Mouse (Mus musculus) right cerebral cortex, adult 18-20 months (tissue): Measurements from ENCODE around the gene Mrpl48.

ENCODE experiments used
- DNase-seq: peaks from one replicate; pipeline ENCODE4 v3.0.0; 2022; ENCODE audit warnings: mixed read lengths

Mrpl48 gene

DNA sequence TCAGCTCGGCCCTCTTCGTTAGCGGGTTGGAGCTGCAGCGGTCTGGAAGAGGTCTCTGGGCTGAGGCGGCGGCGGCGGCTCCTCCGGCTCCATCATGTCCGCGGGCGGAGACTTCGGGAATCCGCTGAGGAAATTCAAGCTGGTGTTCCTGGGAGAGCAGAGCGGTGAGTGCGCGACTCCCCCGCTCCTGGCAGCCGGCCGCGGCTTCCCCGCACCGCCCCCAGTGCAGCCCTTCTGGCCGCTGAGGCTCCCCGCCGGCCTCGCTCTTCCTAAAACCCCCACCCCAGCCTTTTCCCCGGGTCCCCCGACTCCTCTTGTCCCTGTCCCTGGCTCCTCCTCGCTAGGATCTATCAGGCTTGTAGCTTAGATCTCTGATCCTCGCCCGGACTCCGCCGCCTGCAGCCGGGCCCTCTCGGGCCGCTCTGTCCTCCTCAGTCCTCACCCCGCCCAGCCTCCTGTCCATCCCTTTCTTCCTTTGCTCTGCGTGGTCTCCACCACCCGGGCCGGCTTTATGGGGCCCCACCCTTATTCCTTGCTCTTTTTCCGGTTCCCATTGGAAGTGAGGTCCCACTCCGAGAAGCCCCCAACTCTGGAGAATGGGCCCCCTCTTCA lies at the start of gene Mrpl48:
Mrpl48 (minus strand) TSS at position 172 of the 612 bp plus-strand sequence.
- DNase-seq = peak; percentile 72

DNA sequence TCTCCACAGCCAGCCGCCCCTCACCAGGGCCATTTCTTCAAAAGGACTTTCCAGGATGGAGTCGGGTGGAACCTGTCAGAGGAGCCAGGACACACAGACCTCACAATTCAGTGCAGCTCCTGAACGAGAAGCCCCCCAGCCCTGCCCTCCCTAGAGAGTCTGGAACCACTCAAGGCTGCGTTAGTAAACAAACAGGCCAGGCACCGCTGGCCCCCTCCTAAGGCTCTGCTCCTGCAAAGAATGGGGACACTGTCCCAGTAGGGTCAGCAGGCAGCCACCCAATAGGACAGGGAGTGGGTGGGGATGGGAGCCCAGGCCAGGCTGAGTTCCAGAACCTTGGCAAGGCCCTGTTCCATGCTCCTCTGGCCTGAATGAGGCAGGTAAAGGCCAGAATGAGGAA lies 48.6 kb upstream of the Mrpl48 start:
- DNase-seq = peak; percentile 70

DNA sequence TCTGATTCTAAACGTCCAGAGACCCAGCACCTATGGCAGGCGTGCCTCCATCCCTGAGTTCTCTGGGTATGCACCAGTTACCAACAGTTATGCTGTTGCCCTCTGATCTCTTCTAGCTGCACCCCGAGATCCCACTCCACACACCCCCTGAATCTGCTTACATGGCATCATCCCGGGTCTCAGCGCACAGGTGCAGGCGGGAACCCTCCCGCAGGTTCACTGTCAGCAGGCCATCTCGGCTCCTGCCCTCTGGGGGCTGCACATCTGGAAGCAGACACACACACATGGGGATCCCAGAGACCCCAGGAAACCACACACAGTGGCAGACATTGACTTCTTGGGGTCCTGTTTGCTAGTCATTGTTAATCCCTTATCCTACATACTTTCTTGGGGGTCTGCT lies 46.3 kb upstream of the Mrpl48 start:
- DNase-seq = no peak

DNA sequence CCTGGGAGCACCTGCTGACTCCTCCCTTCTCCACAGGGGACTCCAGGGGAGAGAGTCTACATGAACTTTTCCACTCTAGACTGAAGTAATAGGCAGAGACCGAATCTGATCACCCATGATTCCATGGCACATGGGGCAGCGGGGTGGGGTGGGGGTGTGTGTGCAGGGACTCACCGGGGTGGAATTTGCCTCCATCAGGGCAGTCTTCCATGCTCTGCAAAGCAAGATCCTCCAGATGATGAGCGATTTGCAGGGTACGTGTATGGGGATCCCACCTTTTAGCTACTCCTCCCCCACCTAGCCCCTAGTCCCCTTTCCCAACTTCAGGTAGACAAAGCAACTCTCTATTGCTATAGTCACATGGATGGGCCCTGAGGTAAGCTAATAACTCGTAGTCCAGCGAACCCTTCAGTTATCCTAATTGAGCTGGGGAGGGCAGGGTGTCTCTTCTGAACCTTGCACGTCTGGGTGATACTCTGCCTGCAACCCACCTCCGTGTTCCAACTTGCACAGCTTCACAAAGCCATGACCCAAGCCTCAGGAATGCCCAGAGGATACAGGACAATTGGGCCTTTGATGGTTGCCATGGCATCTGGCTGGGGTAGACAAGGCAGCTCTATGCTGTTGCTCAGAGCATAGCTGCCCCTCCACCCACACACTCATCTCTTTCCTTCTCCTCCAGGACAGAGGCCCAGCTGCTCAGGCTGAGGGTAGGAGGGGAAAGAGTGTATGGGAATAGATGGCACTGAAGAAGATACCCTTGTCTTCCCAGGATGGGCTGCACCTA lies 45.6 kb upstream of the Mrpl48 start:
- peak; percentile 69 for DNase-seq

- no peak for DNase-seq
Observed at GRCm38 (mm10) chr7:100651011-100651410, 42.9 kb upstream of the Mrpl48 start.

GRCm38 (mm10) chr7:100650421-100650820 lies 42.3 kb upstream of the Mrpl48 start:
- DNase-seq = no peak

DNA sequence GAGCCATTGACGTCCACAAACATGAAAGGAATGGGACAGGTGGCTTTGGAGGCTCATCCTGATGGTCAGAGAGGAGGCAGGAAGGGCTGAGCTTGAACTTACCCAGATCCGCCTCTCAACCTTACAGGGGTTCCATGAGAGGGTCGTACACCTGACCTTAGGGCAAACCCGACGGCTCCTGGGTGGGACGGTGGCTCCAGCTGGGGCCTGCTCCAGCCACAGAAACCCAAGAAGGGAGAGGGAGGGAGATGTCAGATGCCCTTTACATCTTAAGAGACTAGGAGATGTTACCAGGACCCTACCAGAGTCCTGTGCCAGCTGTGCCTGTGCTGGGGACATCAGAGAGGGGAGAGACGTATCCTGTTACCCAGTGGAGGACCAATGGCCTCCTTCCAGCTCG lies 41.7 kb upstream of the Mrpl48 start:
- no peak for DNase-seq

DNA sequence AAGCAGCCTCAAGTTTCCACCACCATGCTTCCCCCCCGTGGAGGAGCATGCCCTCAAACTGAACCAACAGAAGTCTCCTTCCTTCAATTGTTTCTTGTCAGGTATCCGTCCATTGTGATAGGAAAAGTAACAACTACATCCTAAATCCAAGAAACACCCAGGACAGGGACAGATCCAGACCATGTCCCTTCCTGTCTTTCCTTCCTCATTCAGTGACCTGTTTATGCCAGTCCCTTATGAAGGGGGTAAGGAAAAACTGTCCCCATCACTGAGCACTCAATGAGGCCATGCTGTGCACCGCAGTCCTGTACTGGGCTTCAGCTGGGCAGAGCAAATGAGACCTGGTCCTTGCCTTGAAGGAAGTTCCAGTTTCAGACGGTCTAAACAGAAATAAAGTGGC lies 41.0 kb upstream of the Mrpl48 start:
- DNase-seq = no peak

- peak; percentile 71 for DNase-seq
Observed at GRCm38 (mm10) chr7:100645147-100645546, 37.0 kb upstream of the Mrpl48 start.

DNA sequence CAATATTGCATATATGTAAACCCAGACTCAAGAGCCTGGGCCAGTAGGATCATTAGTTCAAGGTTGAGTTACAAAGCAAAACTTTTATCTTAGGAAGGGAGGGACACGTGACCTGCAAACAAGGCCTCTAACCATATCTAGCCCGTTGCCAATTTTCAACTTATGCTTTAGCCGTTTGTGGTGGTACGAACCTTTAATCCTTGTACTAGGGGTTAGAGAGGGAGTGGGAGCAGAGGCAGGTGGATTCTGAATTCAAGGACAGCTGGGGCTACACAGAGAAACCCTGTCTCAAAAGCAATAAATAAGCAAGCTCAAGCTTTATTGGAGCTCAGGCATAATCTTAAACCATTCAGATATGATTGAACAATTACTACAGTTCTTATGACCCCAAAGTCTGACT lies 34.3 kb upstream of the Mrpl48 start:
- DNase-seq = no peak

GRCm38 (mm10) chr7:100637657-100638056 lies 29.6 kb upstream of the Mrpl48 start:
- DNase-seq = no peak

DNA sequence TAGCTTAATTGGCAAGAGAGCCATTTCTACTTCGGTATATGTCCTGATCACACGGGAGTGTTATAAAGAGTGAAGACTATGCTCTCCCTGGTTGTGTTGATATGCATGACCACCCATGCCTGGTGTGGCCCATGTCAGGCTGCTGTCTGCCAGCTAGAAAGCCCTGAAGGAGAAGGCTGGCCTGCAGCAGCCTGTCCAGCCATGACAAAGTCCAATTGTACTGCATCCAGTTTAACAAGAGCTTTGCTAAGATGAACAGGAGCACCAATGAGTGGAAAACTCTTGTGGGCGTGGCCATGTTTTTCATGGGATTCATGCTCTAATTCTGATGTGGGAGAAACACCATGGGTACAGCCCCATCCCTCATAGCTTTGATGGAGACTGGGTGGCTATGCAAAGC lies 16.4 kb upstream of the Mrpl48 start:
- no peak for DNase-seq

- DNase-seq = no peak
Observed at GRCm38 (mm10) chr7:100622277-100622676, 14.2 kb upstream of the Mrpl48 start.

DNA sequence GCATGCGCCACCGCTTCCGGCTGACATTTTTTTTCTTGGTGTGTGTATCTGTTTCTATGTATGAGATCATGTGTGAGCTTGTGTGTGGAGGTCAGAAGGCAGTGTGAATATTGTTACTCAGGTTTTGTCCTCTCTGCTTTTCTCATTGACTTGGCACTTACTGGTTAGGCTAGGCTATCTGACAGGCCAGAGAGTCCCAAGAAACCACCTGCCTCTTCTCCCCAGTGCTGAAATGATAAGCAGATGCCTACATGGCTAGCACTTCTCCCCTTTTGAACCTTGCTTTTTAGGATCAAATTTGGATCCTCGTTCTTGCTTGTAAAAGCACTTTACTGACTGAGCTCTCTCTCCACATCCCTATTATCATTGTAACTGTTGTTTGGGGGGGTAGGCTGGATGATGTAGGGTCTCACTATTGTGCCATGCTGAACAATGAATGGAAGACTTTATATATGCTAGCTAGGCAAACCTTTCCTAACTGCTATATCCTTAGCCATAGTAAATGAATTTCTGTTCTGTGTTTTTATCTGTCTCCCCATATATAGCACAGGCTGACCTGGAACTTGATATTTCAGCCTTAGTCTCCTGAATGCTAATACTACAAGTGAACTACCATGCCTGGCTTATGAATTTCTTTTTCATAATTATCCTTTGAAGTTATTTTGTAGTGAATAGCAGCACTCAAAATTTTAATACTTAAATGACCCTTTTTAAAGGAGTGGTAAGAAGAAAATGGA lies 8.2 kb upstream of the Mrpl48 start:
- no peak for DNase-seq

DNA sequence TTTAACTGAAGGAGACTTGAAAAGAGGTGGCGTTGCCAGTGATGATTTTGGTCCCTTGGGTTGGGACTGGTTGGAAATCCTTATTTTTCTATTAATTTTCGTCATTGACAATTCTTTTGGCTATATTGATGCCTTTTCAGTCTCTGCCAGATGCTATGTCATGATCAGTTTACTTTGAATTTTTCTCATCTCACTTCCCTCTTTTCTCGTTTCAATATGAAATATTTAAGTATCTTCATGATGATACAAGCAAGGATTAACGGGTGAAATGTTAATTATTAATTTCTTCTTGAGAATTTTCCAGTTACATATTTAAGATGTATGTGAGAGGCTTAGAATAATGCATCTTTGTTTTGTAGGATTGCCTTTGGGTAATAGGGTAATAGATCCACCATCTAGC lies 809 bp upstream of the Mrpl48 start:
- no peak for DNase-seq

- peak; percentile 99 for DNase-seq
Observed at GRCm38 (mm10) chr7:100607214-100608129, 629 bp downstream of the Mrpl48 start, which contains the start of gene Rab6a. Gene Rab6a, plus strand, starts transcription at chr7:100607410.

DNA sequence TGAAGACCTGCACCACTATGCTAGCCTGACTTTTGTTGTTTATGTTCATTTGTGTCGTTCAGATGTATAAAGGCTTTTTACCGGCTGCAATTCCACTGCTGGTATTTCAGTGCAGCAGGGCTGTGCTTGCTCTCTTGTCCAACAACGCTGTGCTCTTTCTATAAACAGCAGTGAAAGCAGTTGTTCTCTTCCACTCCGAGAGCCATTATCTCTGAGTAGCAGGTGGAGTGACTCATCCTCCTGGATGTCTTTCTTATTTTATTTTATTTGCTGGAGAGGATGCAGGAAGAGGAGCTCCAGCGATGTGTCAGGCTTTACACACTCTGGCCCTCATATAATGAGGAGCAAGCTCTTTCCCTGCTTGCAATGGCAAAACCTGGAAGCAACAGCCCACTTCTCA lies 7.9 kb downstream of the Mrpl48 start:
- DNase-seq = peak; percentile 63

GRCm38 (mm10) chr7:100593349-100593748 lies 14.8 kb downstream of the Mrpl48 start:
- DNase-seq = no peak

- no peak for DNase-seq
Observed at GRCm38 (mm10) chr7:100591522-100591852, 16.6 kb downstream of the Mrpl48 start.

DNA sequence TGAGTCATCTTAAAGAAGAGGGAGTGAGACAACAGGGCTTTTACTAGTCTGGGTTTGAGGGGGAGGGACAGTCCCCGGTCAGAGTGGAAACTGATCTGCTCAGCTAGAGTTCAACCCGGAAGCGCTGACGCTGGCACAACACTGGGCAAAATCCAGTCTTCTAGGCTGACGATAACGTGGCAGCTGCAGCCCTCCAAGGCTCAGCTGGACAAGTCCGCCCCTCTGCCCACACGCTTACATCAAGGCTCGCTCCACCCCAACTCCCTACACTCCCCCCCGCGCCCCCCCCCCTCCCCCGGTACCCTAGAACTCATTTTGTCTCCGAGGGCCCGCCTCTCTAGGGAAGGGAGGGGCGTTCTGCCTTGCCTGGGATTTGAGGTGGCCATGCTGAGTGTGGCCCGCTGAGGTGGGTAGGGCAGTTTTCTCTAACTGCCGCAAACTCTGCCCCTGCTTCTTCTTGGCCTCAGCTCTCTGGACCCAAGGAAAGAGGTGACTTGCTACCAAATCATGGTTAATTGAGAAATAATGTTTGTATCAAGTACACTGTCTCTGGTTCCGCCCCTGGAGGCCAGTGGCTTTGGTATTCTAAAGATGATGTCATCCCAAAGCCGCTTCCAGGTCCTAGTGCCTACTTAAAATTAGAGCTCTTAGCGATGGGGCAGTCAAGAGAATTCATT lies 17.1 kb downstream of the Mrpl48 start:
- peak; percentile 79 for DNase-seq

GRCm38 (mm10) chr7:100590504-100590844 lies 17.6 kb downstream of the Mrpl48 start:
- no peak for DNase-seq

GRCm38 (mm10) chr7:100589816-100590215 lies 18.3 kb downstream of the Mrpl48 start:
- no peak for DNase-seq
